Mouse (Mus musculus): Measurements from ENCODE around the gene Olfr1297.

- TF ChIP-seq POLR2A (IDR thresholded peaks at IDR 0.05; ENCODE audit: insufficient read depth, low read depth, low read length) (no peak), CTCF (IDR thresholded peaks at IDR 0.05) (no peak)
These were observed 56.7 kb downstream of the Olfr1297 start, which contains the start of gene Olfr1295 for GRCm38 (mm10) chr2:111569581-111569980.

Data from heart, adult 2 months (tissue).